Mouse (Mus musculus) ES-E14 (cell line): ENCODE results near the gene Batf3.

ENCODE experiments used
- CHD2 ChIP-seq: IDR thresholded peaks from 2 replicates; pipeline ENCODE4 v1.6.1; 2014; ENCODE audit warnings: mild to moderate bottlenecking, low read depth, low read length, inconsistent platforms
- MAFK ChIP-seq: IDR thresholded peaks from 2 replicates; pipeline ENCODE4 v1.6.1; 2014; ENCODE audit warnings: mild to moderate bottlenecking, low read depth, low read length, inconsistent platforms; ENCODE audit not compliant: insufficient read depth
- ZNF384 ChIP-seq: IDR thresholded peaks from 2 replicates; pipeline ENCODE4 v1.6.1; 2012; ENCODE audit warnings: low read depth, low read length, inconsistent platforms

GRCm38 (mm10) chr1:191099114-191099513 is 1.5 kb downstream of the Batf3 start:
- TF ChIP-seq ZNF384, result no peak
- TF ChIP-seq CHD2, result no peak
- TF ChIP-seq MAFK, result no peak
